Mouse (Mus musculus): ENCODE data around the gene Adcy9. TPM values are rescaled to one million over a fixed set of nuclear protein-coding genes. Genes with fewer than 3 reads are reported as not detected.

The Adcy9 gene
- 10.1 and 12.1 TPM in 2 replicates for polyA plus RNA-seq (2012; rRNA removed)

DNA sequence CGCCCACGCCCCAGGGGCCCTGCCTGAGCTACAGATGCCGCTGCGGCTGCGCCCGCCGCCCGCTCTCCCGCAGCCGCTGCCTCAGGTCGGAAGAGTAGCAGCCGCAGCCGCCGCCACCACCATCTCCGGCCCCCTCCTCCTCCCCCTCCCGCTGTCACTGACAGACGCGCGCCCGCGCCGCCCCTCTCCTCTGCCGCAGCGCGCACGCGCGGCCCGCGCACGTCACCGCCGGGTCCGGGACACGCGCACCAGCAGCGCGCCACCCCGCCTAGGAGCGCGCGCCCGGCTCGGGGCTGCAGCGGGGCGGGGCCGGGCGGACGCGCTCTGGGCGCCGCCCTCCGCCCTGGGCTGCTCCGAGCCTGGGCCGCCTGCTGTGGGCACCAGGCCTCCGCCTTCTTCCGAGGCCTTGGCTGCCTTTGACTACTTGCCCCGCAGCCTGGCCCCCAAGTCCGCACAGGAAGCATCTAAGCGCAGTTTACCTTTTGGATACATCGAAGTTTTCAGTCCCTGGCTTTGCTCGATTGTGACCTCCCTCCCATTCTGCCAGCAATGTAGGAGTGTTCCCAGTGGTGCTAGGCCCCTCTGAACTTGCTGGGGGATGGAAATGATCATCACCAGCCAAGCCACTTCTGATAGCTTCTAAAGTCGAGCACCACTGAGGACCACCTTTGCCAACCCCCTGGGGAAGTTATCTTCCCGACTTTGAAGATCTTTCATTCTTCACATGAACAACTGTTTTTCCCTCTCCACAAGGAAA lies at the start of gene Adcy9:
TSS of gene Adcy9 (minus strand) at position 201 of the 757 bp plus-strand sequence.
- peak; percentile 90 for DNase-seq (ENCODE audit: low spot score)

DNA sequence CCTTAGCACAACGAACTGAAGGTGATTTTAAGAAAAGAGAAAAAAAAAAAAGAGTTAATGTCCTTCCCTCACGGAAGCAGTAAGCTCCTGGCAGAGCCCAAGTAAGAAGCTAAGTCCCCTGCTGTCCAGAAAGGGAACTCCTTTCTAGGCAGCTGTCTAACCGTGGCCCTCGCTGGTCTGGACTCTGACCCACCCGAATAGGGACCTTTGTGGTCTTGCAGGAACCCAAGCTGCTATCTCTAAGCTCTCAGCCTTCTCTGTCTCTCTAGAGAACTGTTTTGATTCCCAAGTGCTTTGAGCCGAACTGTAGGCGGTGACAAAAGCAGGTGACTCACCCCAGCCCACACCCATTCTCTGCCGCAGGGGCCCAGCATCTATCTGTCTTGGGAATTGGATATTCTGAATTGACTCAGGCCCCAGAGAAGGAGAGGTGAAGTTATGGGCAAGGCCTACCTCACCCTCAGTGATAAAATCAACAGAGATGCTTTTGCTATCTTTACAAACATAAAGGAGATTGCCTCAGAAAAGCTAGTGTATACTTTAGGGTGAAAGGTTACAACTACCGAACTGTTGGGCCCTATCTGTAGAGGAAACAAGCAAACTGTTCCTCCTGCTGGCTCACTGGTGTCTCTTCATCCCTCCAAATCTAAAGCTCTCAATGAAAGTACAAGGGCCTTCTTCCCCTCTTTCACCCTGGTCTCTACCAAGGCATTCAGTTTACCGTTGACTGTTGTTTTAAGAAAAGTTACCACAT lies 49.5 kb upstream of the Adcy9 start:
- DNase-seq (ENCODE audit: low spot score) = no peak

DNA sequence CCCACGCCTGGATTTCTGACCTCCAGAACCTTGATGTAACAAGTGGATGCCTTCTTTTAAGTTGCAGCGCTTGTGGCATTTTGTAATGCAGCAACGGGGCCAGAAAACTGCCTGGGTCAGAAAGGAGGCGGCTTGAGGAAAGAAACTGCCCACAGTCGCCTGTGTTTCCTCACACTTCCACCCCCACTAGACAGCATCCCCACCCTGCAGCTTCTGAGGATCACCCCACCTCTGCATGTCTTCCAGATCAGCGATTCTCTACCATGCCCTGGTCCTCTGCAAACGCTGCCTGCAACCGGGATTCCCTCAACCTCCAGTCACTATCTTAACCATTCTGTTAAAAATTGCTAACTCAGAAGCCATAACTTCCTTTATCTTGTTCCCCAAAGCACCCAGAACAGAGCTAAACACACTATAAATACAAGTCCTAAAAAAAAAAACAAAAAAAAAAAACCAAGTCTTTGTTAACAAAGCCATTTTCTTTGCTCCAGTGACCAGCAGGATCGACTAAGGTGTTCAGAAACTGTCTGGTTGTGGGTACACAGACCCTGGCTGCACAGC lies 44.3 kb upstream of the Adcy9 start:
- DNase-seq (ENCODE audit: low spot score) = no peak

- DNase-seq (ENCODE audit: low spot score) = no peak
Observed at GRCm38 (mm10) chr16:4457927-4458326, 37.6 kb upstream of the Adcy9 start.

- no peak for DNase-seq (ENCODE audit: low spot score)
Observed at GRCm38 (mm10) chr16:4456391-4456790, 36.1 kb upstream of the Adcy9 start.

DNA sequence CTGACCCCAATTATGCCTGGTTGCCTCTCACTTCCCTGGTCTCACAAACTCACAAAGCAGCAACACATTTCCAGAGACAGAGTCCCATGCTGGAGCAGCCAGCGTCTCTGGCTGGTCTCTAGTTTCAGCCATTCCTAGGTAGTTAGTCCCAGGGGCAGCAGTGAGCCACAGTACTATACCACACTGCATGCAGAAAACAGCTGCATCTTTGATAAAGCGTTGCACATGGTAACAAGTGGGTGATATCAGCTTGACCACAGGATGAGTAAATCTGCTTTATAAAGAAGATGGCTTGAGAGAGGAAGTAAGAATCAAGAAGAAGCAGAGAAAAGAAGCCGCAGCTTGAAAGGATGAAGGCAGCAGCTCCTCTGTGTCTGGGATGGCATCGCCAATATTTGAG lies 35.4 kb upstream of the Adcy9 start:
- DNase-seq (ENCODE audit: low spot score) = no peak

DNA sequence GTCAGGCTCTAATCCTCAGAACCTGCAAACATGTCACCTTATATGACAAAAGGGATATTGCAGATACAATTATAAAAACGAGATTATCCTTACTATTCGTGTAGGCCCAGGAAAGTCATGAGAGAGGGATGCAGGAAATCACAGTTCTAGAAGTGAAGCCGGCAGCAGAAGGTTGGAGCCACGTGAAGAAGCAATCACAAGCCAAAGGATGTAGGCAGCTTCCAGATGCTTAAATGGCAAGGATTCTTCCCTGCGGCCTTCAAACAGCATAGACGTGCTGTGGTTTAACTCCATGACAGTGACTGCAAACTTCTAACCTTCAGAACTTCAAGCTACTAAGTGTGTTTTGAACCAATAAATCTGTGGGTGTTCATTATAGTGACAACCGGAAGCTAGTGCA lies 34.3 kb upstream of the Adcy9 start:
- no peak for DNase-seq (ENCODE audit: low spot score)

DNA sequence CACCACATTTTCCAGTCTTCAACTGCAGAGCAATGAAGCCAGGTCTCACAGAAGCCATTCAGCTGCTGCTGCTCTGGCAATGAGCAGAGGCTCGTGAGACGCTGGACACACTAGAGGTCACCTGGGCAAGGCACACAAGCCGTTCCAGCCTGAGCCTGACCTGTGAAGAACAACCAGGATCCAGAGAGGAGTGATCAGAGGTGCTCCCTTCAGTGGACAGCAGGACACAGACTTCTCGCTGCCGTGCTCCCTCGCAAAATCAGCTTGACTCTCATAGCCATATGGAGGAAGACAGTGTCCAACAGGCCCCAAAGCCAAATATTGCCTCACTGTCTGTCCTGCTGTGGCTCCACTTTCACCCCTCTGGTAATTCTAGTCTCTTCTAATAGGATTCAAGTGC lies 29.1 kb upstream of the Adcy9 start:
- DNase-seq (ENCODE audit: low spot score) = no peak

- DNase-seq (ENCODE audit: low spot score) = no peak
Observed at GRCm38 (mm10) chr16:4448235-4448634, 27.9 kb upstream of the Adcy9 start.

DNA sequence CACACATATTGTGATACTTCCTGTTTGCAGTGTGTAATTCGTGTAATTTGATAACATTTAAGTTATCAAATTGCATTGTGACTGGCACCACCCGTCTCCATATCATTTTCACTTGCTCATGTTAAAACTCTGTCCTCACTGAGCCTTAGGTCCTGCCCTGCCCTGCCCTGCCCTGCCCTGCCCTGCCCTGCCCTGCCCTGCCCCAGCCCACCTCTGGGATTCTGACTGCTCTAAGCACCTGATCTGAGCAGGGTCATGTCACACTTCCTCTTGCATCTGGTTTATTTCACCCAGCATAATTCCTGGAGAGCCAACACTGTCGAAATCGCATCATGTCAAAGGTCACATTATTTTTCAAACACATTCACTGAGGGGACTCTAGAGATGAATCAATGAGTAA lies 26.1 kb upstream of the Adcy9 start:
- DNase-seq (ENCODE audit: low spot score) = no peak

DNA sequence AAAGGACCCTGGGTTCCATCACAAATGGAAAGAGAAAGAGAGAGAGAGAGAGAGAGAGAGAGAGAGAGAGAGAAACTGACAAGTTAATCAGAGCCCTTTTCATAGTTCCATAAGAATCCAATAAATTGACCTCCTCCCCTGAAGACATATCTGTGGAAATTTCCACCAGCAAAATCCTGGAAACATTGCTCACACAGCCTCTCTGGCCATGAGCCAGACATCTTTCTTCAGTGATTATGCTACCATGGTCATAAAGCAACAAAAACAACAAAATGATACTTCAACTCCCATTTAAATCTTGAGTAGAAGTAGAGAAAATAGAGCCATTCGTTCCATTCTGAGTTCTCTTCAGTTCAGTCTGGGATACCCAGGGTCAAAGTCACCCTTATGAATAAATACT lies 24.1 kb upstream of the Adcy9 start:
- no peak for DNase-seq (ENCODE audit: low spot score)

- no peak for DNase-seq (ENCODE audit: low spot score)
Observed at GRCm38 (mm10) chr16:4439302-4440066, 19.2 kb upstream of the Adcy9 start.

DNA sequence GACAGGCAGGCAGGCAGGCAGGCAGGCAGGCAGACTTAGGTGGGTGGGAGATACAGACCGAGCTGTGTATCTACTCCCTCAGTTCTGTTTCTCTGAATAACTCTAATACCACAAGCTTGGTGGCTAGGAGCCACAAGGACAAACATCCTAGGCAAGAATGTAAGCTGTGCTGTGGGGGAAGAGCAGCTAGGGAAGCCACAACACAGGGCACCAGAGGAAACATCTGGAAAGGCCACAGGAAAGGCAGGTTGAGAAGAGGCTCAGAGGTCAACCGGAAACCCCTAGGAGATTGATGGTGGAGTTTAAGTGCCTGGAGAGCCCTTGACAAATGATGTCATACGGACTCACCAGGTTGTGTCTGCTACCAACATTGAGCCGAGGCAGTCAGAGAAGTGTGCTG lies 16.4 kb upstream of the Adcy9 start:
- DNase-seq (ENCODE audit: low spot score) = no peak

GRCm38 (mm10) chr16:4435371-4435770 lies 15.1 kb upstream of the Adcy9 start:
- no peak for DNase-seq (ENCODE audit: low spot score)

DNA sequence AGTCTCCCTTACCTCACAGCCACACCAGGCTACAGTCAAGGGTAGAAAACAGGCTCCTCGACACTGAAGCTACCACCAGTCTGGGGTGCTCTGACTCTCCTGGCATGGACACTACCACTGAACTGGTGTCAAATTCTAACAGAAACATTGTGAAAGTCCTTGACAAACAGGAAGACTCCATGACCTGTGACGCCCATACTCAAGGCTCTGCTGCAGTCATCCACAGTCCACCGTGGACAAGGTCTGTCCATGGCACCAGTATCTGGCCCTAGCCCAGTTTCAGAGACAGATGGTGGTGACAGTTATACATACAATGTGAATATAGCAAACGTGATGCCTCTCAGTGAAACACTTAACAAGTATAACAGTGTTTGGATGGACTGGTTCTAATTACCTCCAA lies 11.5 kb upstream of the Adcy9 start:
- DNase-seq (ENCODE audit: low spot score) = no peak

GRCm38 (mm10) chr16:4431013-4431412 lies 10.7 kb upstream of the Adcy9 start:
- no peak for DNase-seq (ENCODE audit: low spot score)

GRCm38 (mm10) chr16:4430232-4430631 lies 9.9 kb upstream of the Adcy9 start:
- no peak for DNase-seq (ENCODE audit: low spot score)

GRCm38 (mm10) chr16:4425658-4426234 lies 5.4 kb upstream of the Adcy9 start:
- DNase-seq (ENCODE audit: low spot score) = no peak

GRCm38 (mm10) chr16:4423613-4424012 lies 3.3 kb upstream of the Adcy9 start:
- no peak for DNase-seq (ENCODE audit: low spot score)

- no peak for DNase-seq (ENCODE audit: low spot score)
Observed at GRCm38 (mm10) chr16:4422991-4423390, 2.7 kb upstream of the Adcy9 start.

DNA sequence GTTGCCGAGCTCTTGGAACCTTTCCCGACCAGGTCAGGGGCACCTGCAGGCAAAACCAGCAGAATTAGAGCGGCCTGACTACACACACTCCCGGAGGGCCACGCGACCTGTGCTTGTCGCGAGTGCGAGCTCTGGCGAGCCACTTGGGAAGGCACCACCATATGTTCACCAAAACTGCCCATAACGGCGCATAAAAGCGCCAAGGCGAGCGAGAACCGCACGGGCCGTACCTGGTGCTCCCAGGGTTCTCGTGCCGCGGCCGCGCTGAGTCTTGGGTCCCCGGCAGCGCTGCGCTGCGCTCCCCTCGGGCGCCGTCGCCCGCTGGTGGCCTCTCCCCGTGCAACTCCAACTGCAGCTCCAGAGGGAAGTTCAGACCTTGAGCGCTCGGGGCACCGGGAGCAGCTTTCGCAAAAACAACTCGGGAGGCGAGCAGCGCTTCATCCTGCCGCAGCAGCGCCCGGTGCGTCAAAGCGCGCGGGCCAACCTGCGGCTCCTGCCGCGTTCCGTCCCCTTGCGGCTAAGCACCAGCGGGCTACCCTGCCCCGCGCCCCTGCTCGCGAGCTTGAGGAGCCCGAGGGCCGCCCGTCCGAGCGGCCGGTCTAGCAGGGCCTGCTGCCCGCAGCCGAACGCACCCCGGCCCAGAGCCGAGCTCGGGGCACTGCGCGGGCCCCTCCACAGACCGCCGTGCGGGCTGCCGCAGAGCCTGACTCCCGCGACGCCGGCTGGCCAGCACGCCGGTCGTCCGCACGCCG lies 576 bp downstream of the Adcy9 start:
- no peak for DNase-seq (ENCODE audit: low spot score)
